Mouse (Mus musculus) cortical plate, adult 2 months (tissue): ENCODE data around the gene Ubac1. TPM values are rescaled to one million over a fixed set of nuclear protein-coding genes. Genes with fewer than 3 reads are reported as not detected.
A peak's percentile ranks its signal among the peaks of the same experiment; 100 is the strongest.

Experiments used
- H3K27ac ChIP-seq: fragments of 200-500 bp; 2 replicates; pipeline ENCODE4 v1.5.1; 2012; ENCODE audit warnings: low read length, control low read depth, inconsistent platforms; ENCODE audit not compliant: insufficient read depth
- H3K4me1 ChIP-seq: fragments of 200-500 bp; 2 replicates; pipeline ENCODE4 v1.6.1; 2011; ENCODE audit warnings: low read length; ENCODE audit not compliant: control insufficient read depth, insufficient read depth
- H3K4me3 ChIP-seq: fragments of 200-500 bp; 2 replicates; pipeline ENCODE4 v1.5.1; 2011; ENCODE audit warnings: mild to moderate bottlenecking, low read length, control low read depth; ENCODE audit not compliant: insufficient read depth
- CTCF ChIP-seq: fragments of 200-500 bp; IDR thresholded peaks from 2 replicates; pipeline ENCODE4 v1.5.1; 2011; ENCODE audit warnings: mild to moderate bottlenecking, control low read depth, low read length; ENCODE audit not compliant: insufficient read depth; ENCODE audit errors: extremely low read depth
- POLR2A ChIP-seq: fragments of 200-500 bp; IDR thresholded peaks from 2 replicates; pipeline ENCODE4 v1.6.1; 2011; ENCODE audit warnings: mild to moderate bottlenecking, low read length, control low read depth; ENCODE audit not compliant: insufficient read depth; ENCODE audit errors: extremely low read depth
- polyA plus RNA-seq: library from polyadenylated mRNA; depleted of rRNA; stranded (reverse); fragments of >200 nt; gene quantifications from 2 replicates; pipeline ENCODE4 v1.2.3, GENCODE M21; 2012; rRNA removed

Gene Ubac1
- 70.3 and 76.6 TPM in 2 replicates for polyA plus RNA-seq

GRCm38 (mm10) chr2:26021561-26022257 is at the start of gene Ubac1:
Ubac1 (minus strand) TSS chr2:26021747.
- no peak for TF ChIP-seq CTCF
- TF ChIP-seq POLR2A: peak; percentile 71
- Histone ChIP-seq H3K4me1 (peaks cover 7% of the 10 kb centered on the region; the same call in 1 of the 2 replicates), H3K4me3 (peak within 1 kb of the TSS; percentile 87), H3K27ac (peak within 1 kb of the TSS; percentile 85)

GRCm38 (mm10) chr2:26068592-26068991 is 47.0 kb upstream of the Ubac1 start:
- H3K4me3 ChIP-seq: no peak overlapping the region
- TF ChIP-seq POLR2A (no peak), CTCF (no peak)
- H3K27ac ChIP-seq: no peak overlapping the region
- H3K4me1 ChIP-seq: peaks cover 10% of the 10 kb centered on the region

GRCm38 (mm10) chr2:26068175-26068574 is 46.6 kb upstream of the Ubac1 start:
- 0 out of 2 replicates have a peak overlapping the region, but pooled peaks have one; percentile 30 for H3K27ac ChIP-seq

GRCm38 (mm10) chr2:26066527-26066926 is 45.0 kb upstream of the Ubac1 start:
- no peak for TF ChIP-seq CTCF
- TF ChIP-seq POLR2A: no peak
- Histone ChIP-seq H3K4me1 (peaks cover 10% of the 10 kb centered on the region), H3K4me3 (no peak overlapping the region), H3K27ac (peak overlapping the region; percentile 30; the same call in 1 of the 2 replicates)

More at GRCm38 (mm10) chr2:26068175-26068574, 46.6 kb upstream of the Ubac1 start:
- TF ChIP-seq CTCF: no peak
- TF ChIP-seq POLR2A: no peak
- Histone ChIP-seq H3K4me3 (no peak overlapping the region), H3K4me1 (peaks cover 10% of the 10 kb centered on the region)

DNA sequence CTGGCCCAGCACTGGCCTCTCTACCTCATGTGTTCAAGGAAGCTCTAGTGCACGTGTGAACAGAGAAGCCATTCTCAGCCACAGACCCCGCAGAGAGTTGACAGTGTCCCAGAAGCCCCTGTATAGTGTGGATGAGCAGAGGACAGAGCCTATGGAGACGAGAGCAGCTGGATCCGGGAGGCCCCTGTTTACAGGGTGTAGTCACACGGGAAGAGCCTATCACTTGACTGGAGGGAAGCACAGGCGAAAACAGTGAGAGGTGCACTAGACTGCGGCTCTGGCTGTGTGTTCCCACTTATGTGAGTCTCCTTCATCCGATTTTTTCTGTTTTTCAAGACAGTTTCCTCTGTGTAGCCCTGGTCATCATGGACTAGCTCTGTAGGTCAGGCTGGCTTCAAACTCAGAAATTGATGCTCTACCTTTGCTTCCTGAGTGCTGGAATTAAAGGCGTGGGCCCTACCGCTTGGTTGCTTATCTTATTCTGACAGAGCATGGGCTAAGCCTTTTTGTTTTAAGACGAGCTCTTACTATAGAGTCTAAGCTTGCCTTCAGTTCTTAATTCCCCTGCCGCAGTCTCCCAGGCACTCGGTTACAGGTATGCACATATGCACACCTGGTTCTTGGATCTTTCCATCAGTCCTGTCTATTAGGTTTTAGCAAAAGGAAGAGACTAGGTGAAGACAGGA is 41.3 kb upstream of the Ubac1 start:
- TF ChIP-seq POLR2A (no peak), CTCF (no peak)
- Histone ChIP-seq H3K27ac (no peak overlapping the region), H3K4me3 (no peak overlapping the region), H3K4me1 (peaks cover 13% of the 10 kb centered on the region)

- H3K27ac ChIP-seq: no peak overlapping the region
- H3K4me1 ChIP-seq: peaks cover 13% of the 10 kb centered on the region
- no peak overlapping the region for H3K4me3 ChIP-seq
- TF ChIP-seq POLR2A (no peak), CTCF (no peak)
Measured at GRCm38 (mm10) chr2:26062241-26062640, 40.7 kb upstream of the Ubac1 start.

DNA sequence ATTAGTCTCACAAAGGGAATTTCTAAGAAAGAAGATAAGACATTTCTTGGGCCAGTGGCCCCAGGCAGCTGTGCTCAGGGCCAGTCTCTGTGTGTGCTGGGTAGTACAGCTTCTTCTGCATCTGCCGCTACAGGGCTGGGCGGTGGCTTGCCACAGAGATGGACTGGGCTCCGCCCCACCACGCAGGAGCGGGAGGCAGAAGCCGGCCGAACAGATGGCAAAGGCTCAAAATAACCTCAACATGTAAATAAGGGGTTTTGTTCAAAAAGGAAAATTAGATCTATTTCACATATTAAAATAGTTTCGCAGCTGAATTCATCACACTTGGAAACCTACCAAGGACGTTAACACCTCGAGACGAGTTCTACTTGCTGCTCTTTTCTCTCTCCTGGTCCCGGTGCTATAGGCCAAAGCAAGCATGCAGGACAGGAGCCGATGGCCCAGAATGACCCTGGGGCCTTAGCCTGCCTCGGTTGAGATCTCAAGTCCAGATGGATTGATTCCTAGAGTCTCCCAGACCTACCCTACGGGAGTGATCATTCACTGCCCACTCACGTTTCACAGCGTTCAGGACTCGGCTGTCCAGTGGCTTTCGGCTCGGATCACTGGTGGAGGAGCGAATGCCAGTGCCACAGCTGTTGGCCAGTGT is 39.6 kb upstream of the Ubac1 start:
- TF ChIP-seq POLR2A (no peak), CTCF (no peak)
- Histone ChIP-seq H3K27ac (no peak overlapping the region), H3K4me1 (peaks cover 6% of the 10 kb centered on the region), H3K4me3 (no peak overlapping the region)

GRCm38 (mm10) chr2:26057053-26057452 is 35.5 kb upstream of the Ubac1 start:
- no peak for TF ChIP-seq POLR2A
- Histone ChIP-seq H3K27ac (no peak overlapping the region), H3K4me3 (no peak overlapping the region), H3K4me1 (0 out of 2 replicates have a peak, but pooled peaks cover 3% of the 10 kb centered on the region)

DNA sequence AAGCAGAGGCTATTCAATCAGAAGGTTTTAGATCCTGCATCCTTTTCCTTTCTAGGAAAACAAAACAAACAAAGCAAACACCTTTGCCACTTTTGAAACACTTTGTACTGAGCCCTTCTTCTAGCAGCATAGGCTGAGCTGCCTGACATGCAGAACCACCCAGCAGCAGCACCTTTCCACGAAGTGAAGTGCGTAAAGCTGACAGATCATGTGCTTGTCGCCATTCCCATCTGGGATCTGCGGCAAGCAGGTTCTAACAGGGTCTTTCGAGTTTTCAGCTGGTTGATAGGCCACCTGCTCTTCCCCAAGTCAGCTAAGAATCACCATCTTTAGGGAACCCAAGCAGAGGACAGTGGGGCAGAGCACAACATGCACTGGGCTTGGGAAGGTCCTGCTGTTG is 34.7 kb upstream of the Ubac1 start:
- Histone ChIP-seq H3K4me3 (no peak overlapping the region), H3K27ac (no peak overlapping the region), H3K4me1 (0 out of 2 replicates have a peak, but pooled peaks cover under 1% of the 10 kb centered on the region)
- no peak for TF ChIP-seq CTCF
- no peak for TF ChIP-seq POLR2A

DNA sequence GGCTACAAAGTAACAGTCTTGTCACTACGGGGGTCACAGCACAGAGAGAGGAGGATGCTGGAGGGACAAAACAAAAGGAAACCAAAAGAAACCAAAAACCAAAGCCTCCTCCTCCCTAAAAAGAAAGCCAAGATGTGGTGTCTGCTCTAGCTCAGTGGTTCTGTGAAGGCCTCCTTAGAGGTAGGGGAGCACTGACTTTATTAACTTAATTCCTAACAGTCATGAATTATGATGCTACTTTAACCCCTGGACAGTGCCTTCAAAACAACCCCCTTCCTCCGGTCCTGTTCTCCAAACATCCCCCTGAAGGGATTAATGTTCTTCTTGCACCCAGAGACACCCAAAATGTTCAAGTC is 34.2 kb upstream of the Ubac1 start:
- Histone ChIP-seq H3K4me1 (no peaks in the 10 kb centered on the region), H3K4me3 (no peak overlapping the region), H3K27ac (no peak overlapping the region)
- TF ChIP-seq CTCF (no peak), POLR2A (no peak)
